ENCODE assay signal across 10 mouse cellular contexts in the genomic region with DNA sequence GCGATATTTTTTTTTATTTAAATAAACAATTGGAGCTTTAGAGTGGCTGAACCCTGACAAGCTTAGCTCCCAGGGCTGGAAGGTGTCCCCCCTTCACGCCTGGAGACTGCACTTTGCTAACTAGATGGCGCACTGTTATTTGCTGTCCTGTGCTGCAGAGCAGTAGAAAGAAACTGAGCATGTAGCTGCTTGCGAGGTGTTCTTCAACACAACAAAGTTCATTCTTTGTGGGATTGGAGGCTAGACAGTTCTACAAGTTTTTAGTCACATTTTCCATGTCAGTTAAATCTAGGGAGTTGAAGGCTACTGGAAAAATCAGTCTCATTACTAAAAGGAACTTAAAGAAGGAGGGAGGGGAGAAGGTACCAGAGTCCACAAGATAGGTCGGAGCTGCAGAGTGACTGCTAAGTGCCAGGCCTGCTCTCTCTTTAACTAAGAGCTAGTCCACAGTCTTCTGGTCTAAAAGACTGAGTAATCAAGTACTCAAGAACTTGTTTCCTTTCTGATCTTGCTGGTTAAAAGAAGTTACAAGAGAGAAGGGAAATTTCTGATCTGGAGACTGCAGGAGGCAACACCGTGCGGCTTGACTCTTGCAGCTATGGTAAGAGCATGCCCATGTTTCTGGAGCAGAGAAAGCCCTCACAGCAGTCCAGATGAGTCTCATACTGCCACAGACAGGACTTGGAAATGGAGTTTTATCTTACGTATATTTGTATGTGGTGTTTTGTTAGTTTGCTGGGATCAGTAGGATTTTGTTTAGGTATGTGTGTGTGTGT. TPM values are rescaled to one million over a fixed set of nuclear protein-coding genes. Genes with fewer than 3 reads are reported as not detected.
DNase-seq lines count a peak whose midpoint lies in the region; ATAC-seq and TF ChIP-seq lines count a peak whose summit lies in the region.
"Had no signal": no experiment of that assay in that cellular context is flagged by ENCODE, and none has a peak within 500 bp of the region (broad histone marks: within the 10 kb centered on the region; RNA-seq: fewer than 3 reads in every experiment).

No protein-coding gene starts in this region.

- ATAC-seq in hindbrain, postnatal 0 days, result no peak
- no peak for ATAC-seq in hindbrain, embryonic 16.5 days
- peak; percentile 39; the same call in 1 of the 2 replicates for ATAC-seq in forebrain, embryonic 12.5 days (ENCODE audit: low FRiP score)
- no peak for ATAC-seq in megakaryocyte, adult 5-6 weeks (ENCODE audit: poor library complexity, severe bottlenecking)

- no peaks in the 10 kb centered on the region for H3K9me3 ChIP-seq in hindbrain, postnatal 0 days (ENCODE audit: low read length)
- H3K9me3 ChIP-seq in hindbrain, embryonic 16.5 days (ENCODE audit: control insufficient read depth, low read length), result no peaks in the 10 kb centered on the region
- no peaks in the 10 kb centered on the region for H3K9me3 ChIP-seq in forebrain, embryonic 12.5 days
- H3K9me3 ChIP-seq: liver, embryonic 13.5 days; stomach, embryonic 15.5 days had no signal

- no peaks in the 10 kb centered on the region for H3K36me3 ChIP-seq in hindbrain, postnatal 0 days (ENCODE audit: insufficient read depth, low read length)
- H3K36me3 ChIP-seq in hindbrain, embryonic 16.5 days (ENCODE audit: control insufficient read depth, insufficient read depth, low read length), result no peaks in the 10 kb centered on the region
- no peaks in the 10 kb centered on the region for H3K36me3 ChIP-seq in forebrain, embryonic 12.5 days (replicated peaks)
- H3K36me3 ChIP-seq: liver, embryonic 13.5 days; stomach, embryonic 15.5 days had no signal

- H3K27me3 ChIP-seq in hindbrain, postnatal 0 days (ENCODE audit: insufficient read depth, low read length), result peaks cover 44% of the 10 kb centered on the region
- H3K27me3 ChIP-seq in hindbrain, embryonic 16.5 days (replicated peaks; ENCODE audit: control insufficient read depth, insufficient read depth, low read length), result peaks cover 25% of the 10 kb centered on the region
- H3K27me3 ChIP-seq in forebrain, embryonic 12.5 days, result peaks cover 50% of the 10 kb centered on the region

- H3K27ac ChIP-seq in hindbrain, postnatal 0 days, result no peak overlapping the region
- no peak overlapping the region for H3K27ac ChIP-seq in hindbrain, embryonic 16.5 days (ENCODE audit: low read depth, low read length)
- H3K27ac ChIP-seq in cortical plate, adult 2 months (ENCODE audit: insufficient read depth, low read length), result no peak overlapping the region
- peak overlapping the region; percentile 82 for H3K27ac ChIP-seq in forebrain, embryonic 12.5 days
- H3K27ac ChIP-seq: liver, embryonic 13.5 days; stomach, embryonic 15.5 days had no signal

- H3K9ac ChIP-seq in hindbrain, postnatal 0 days (replicated peaks; ENCODE audit: low read length), result no peak overlapping the region
- no peak overlapping the region for H3K9ac ChIP-seq in hindbrain, embryonic 16.5 days (ENCODE audit: low read depth, low read length)
- peak overlapping the region; percentile 48 for H3K9ac ChIP-seq in forebrain, embryonic 12.5 days
- H3K9ac ChIP-seq: liver, embryonic 13.5 days; stomach, embryonic 15.5 days had no signal

- TF ChIP-seq POLR2A in cortical plate, adult 2 months (IDR thresholded peaks at IDR 0.05; ENCODE audit: extremely low read depth, insufficient read depth, low read length), result no peak

- H3K4me2 ChIP-seq in hindbrain, postnatal 0 days (ENCODE audit: low read depth, low read length), result no peak overlapping the region
- H3K4me2 ChIP-seq in hindbrain, embryonic 16.5 days (ENCODE audit: low read length), result no peak overlapping the region
- H3K4me2 ChIP-seq in forebrain, embryonic 12.5 days, result peak overlapping the region; percentile 94
- H3K4me2 ChIP-seq: liver, embryonic 13.5 days; stomach, embryonic 15.5 days had no signal

- peak; percentile 58 for TF ChIP-seq CTCF in hindbrain, postnatal 0 days (IDR thresholded peaks at IDR 0.05; ENCODE audit: low read depth)
- TF ChIP-seq CTCF in cortical plate, adult 2 months (IDR thresholded peaks at IDR 0.05; ENCODE audit: extremely low read depth, insufficient read depth, low read length), result peak; percentile 21; the same call in 1 of the 2 replicates

- DNase-seq in hindbrain, postnatal 0 days (ENCODE audit: low spot score), result peak; percentile 26
- peak; percentile 49 for DNase-seq in heart, postnatal 4 days
- no peak for DNase-seq in right cerebral cortex, adult 18-20 months
- DNase-seq in left cerebral cortex, adult 9 months (ENCODE audit: low spot score in 2 of 2), result no peak
- DNase-seq: liver, embryonic 13.5 days had no signal

- H3K4me3 ChIP-seq in hindbrain, postnatal 0 days (ENCODE audit: low read length), result no peak overlapping the region
- no peak overlapping the region for H3K4me3 ChIP-seq in hindbrain, embryonic 16.5 days (ENCODE audit: low read length)
- H3K4me3 ChIP-seq in cortical plate, adult 2 months (ENCODE audit: insufficient read depth, low read length), result no peak overlapping the region
- H3K4me3 ChIP-seq in forebrain, embryonic 12.5 days (replicated peaks), result peak overlapping the region; percentile 33
- H3K4me3 ChIP-seq: liver, embryonic 13.5 days; stomach, embryonic 15.5 days had no signal

- H3K4me1 ChIP-seq in hindbrain, postnatal 0 days (ENCODE audit: insufficient read depth, low read length), result peaks cover 5% of the 10 kb centered on the region; the same call in 1 of the 2 replicates
- H3K4me1 ChIP-seq in hindbrain, embryonic 16.5 days (ENCODE audit: control insufficient read depth, insufficient read depth, low read depth, low read length), result peaks cover 14% of the 10 kb centered on the region
- no peaks in the 10 kb centered on the region for H3K4me1 ChIP-seq in cortical plate, adult 2 months (ENCODE audit: control insufficient read depth, insufficient read depth, low read length)
- peaks cover 49% of the 10 kb centered on the region for H3K4me1 ChIP-seq in forebrain, embryonic 12.5 days

- WGBS in hindbrain, postnatal 0 days, result 51% methylated on average over 8 of the region's 8 CpGs
- WGBS in hindbrain, embryonic 16.5 days, result 40% methylated on average over 8 of the region's 8 CpGs
- 16% methylated on average over 8 of the region's 8 CpGs for WGBS in forebrain, embryonic 12.5 days

RNA-seq across cellular contexts. Expression of gene Creb5, which starts 3.3 kb away (rescaled TPM):
- 2.5 and 4.4 TPM in 2 replicates for total RNA-seq in hindbrain, postnatal 0 days (2014; rRNA removed)
- polyA plus RNA-seq in hindbrain, postnatal 0 days (2015; fragmentation: Nextera tagmentation; extraction: Ambion mirVana), result 2.3 and 3.1 TPM in 2 replicates
- polyA plus RNA-seq in hindbrain, embryonic 16.5 days (2015; fragmentation: Nextera tagmentation; extraction: Ambion mirVana), result 3.2 and 4.6 TPM in 2 replicates
- 2.1 and 2.3 TPM in 2 replicates for polyA plus RNA-seq in cortical plate, adult 2 months (2012; rRNA removed)
- polyA plus RNA-seq in forebrain, embryonic 12.5 days (2016; fragmentation: Nextera tagmentation; extraction: Ambion mirVana), result 30.8 and 38.9 TPM in 2 replicates
- total RNA-seq in heart, postnatal 4 days (2021), result 10 to 100 TPM; 49.5 to 51.6 TPM
- total RNA-seq in megakaryocyte, adult 5-6 weeks (2015), result 0.04 and 0.07 TPM in 2 replicates
- total RNA-seq in megakaryocyte, adult 5-6 weeks (2017), result 0.07 TPM in 1 of 2 replicates, not detected in the other

Comparison
In these comparisons a context has a peak if more than half of its experiments do, and no peak if none do; other contexts are left out.
1. DNase-seq: peak in hindbrain, postnatal 0 days (single experiment) and heart, postnatal 4 days (single experiment); none in right cerebral cortex, adult 18-20 months (single experiment) and left cerebral cortex, adult 9 months (0 of 2).